Mouse (Mus musculus) kidney, adult 2 months (tissue): ENCODE measurements at regions not wholly inside any gene's neighbourhood (a gene's known extent, or its start where the extent isn't known, plus 50 kb on each side); places are given as distances from the start of the nearest gene placed in this dataset.

Experiments
- CTCF ChIP-seq: fragments of 200-500 bp; conservative IDR thresholded peaks from 2 replicates; pipeline ENCODE4 v1.5.1; 2011; ENCODE audit warnings: low read depth, mild to moderate bottlenecking, control low read depth, low read length, moderate library complexity, mixed read lengths; ENCODE audit not compliant: insufficient read depth, insufficient read length
- POLR2A ChIP-seq: fragments of 200-500 bp; IDR thresholded peaks from one replicate; pipeline ENCODE4 v1.6.1; 2011; ENCODE audit warnings: low read depth, low read length, control low read depth

DNA sequence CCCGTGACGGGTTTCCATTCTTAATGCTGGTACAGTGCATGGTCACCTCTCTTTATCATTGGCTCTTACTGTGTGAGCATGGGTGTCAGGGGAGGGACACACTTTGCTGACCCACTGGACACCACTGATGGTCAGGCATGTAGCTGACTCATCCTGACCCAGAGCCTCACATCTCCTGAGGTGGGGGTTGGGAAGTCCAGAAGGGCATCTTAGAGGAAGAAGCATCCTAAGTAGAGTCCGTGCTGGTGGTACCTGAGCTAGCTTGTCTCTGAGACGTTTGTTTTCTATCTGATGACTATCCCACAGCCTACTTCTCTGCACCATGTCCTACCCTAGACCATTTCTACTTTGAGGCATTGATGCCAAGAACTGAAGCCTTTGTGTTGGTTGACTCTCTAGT is 144.1 kb upstream of the Rtl1 start:
- TF ChIP-seq CTCF (no peak), POLR2A (no peak)
